Mouse (Mus musculus) thymus, adult 2 months (tissue): ENCODE results near the gene Kbtbd13. TPM values are rescaled to one million over a fixed set of nuclear protein-coding genes. Genes with fewer than 3 reads are reported as not detected.
A peak's percentile ranks its signal among the peaks of the same experiment; 100 is the strongest.
"Not testable (repeated sequence)": the region's sequence is repeated elsewhere in the genome, so short reads cannot be mapped to it uniquely, and the experiment has no call there.

Experiments used
- DNase-seq: peaks from one replicate; pipeline ENCODE4 v3.0.0; 2021
- H3K27ac ChIP-seq: fragments of 200-500 bp; 2 replicates; pipeline ENCODE4 v1.5.1; 2012; ENCODE audit warnings: low read length, control low read depth; ENCODE audit not compliant: control insufficient read depth, insufficient read depth
- H3K27me3 ChIP-seq: fragments of 200-500 bp; 2 replicates; pipeline ENCODE4 v1.6.1; 2012; ENCODE audit warnings: mild to moderate bottlenecking, low read length, moderate library complexity, mixed read lengths; ENCODE audit not compliant: control insufficient read depth, insufficient read depth
- H3K36me3 ChIP-seq: fragments of 200-500 bp; 2 replicates; pipeline ENCODE4 v1.6.1; 2012; ENCODE audit warnings: mild to moderate bottlenecking, low read length, moderate library complexity; ENCODE audit not compliant: control insufficient read depth, insufficient read depth
- H3K4me1 ChIP-seq: fragments of 200-500 bp; replicated peaks from 2 replicates; pipeline ENCODE4 v1.6.1; 2012; ENCODE audit warnings: low read length; ENCODE audit not compliant: control insufficient read depth, insufficient read depth
- H3K4me3 ChIP-seq: fragments of 200-500 bp; 2 replicates; pipeline ENCODE4 v1.5.1; 2012; ENCODE audit warnings: mild to moderate bottlenecking, low read length, control low read depth, moderate library complexity; ENCODE audit not compliant: control insufficient read depth, insufficient read depth
- CTCF ChIP-seq: fragments of 200-500 bp; IDR thresholded peaks from 2 replicates; pipeline ENCODE4 v1.5.1; 2012; ENCODE audit warnings: mild to moderate bottlenecking, control low read depth, low read length, moderate library complexity, borderline replicate concordance; ENCODE audit not compliant: control insufficient read depth, poor library complexity, insufficient read depth; ENCODE audit errors: extremely low read depth
- POLR2A ChIP-seq: fragments of 200-500 bp; IDR thresholded peaks from 2 replicates; pipeline ENCODE4 v1.6.1; 2012; ENCODE audit warnings: mild to moderate bottlenecking, low read length, control low read depth, moderate library complexity; ENCODE audit not compliant: control insufficient read depth, poor library complexity, insufficient read depth; ENCODE audit errors: extremely low read depth
- WGBS: fragments of 180-500 bp; shearing (Covaris S2); methylation state at CpG from one replicate; pipeline ENCODE4 v1.1.7; 2018; 5-methylcytosine and 5-hydroxymethylcytosine counted together
- polyA plus RNA-seq: library from polyadenylated mRNA; depleted of rRNA; stranded (reverse); fragments of >200 nt; gene quantifications from 2 replicates; pipeline ENCODE4 v1.2.3, GENCODE M21; 2012

Gene Kbtbd13
- polyA plus RNA-seq, 1 experiment: 0.43 TPM

GRCm38 (mm10) chr9:65356971-65357370, 34.5 kb downstream of the Kbtbd13 start:
- no peaks in the 10 kb centered on the region for H3K4me1 ChIP-seq
- H3K27ac ChIP-seq: no peak overlapping the region
- no peaks in the 10 kb centered on the region for H3K27me3 ChIP-seq
- peaks cover 55% of the 10 kb centered on the region for H3K36me3 ChIP-seq
- no peak for TF ChIP-seq CTCF
- no peak for TF ChIP-seq POLR2A
- WGBS: 95% methylated on average over 2 of the region's 2 CpGs
- no peak overlapping the region for H3K4me3 ChIP-seq
- DNase-seq: no peak

GRCm38 (mm10) chr9:65356561-65356960, 34.9 kb downstream of the Kbtbd13 start:
- TF ChIP-seq POLR2A: no peak
- no peak for TF ChIP-seq CTCF
- 98% methylated on average over 7 of the region's 7 CpGs for WGBS
- H3K36me3 ChIP-seq: peaks cover 55% of the 10 kb centered on the region
- no peak overlapping the region for H3K4me3 ChIP-seq
- DNase-seq: no peak
- H3K4me1 ChIP-seq: no peaks in the 10 kb centered on the region
- no peak overlapping the region for H3K27ac ChIP-seq
- H3K27me3 ChIP-seq: no peaks in the 10 kb centered on the region

- DNase-seq: no peak
- H3K4me3 ChIP-seq: no peak overlapping the region
- H3K27me3 ChIP-seq: no peaks in the 10 kb centered on the region
- no peak overlapping the region for H3K27ac ChIP-seq
- TF ChIP-seq POLR2A: no peak
- TF ChIP-seq CTCF: no peak
- 99% methylated on average over 5 of the region's 5 CpGs for WGBS
- peaks cover 27% of the 10 kb centered on the region for H3K36me3 ChIP-seq
- peaks cover 2% of the 10 kb centered on the region; the same call in 1 of the 2 replicates for H3K4me1 ChIP-seq
Observed at GRCm38 (mm10) chr9:65353251-65353650, 38.2 kb downstream of the Kbtbd13 start.

GRCm38 (mm10) chr9:65347112-65347850, 44.2 kb downstream of the Kbtbd13 start:
- TF ChIP-seq POLR2A (no peak), CTCF (no peak)
- Histone ChIP-seq H3K27ac (peak overlapping the region; percentile 18; the same call in 1 of the 2 replicates), H3K36me3 (no peaks in the 10 kb centered on the region), H3K27me3 (no peaks in the 10 kb centered on the region), H3K4me1 (peaks cover 4% of the 10 kb centered on the region; the same call in 1 of the 2 replicates), H3K4me3 (peak overlapping the region; percentile 98)
- WGBS: 37% methylated on average over 8 of the region's 8 CpGs
- DNase-seq: no peak

GRCm38 (mm10) chr9:65346476-65347111, 44.9 kb downstream of the Kbtbd13 start:
- TF ChIP-seq POLR2A (no peak), CTCF (no peak)
- peaks cover 4% of the 10 kb centered on the region; the same call in 1 of the 2 replicates for H3K4me1 ChIP-seq
- H3K36me3 ChIP-seq: no peaks in the 10 kb centered on the region
- peak overlapping the region; percentile 18; the same call in 1 of the 2 replicates for H3K27ac ChIP-seq
- DNase-seq: peak; percentile 45
- WGBS: 1% methylated on average over 76 of the region's 77 CpGs
- H3K4me3 ChIP-seq: peak overlapping the region; percentile 98
- no peaks in the 10 kb centered on the region for H3K27me3 ChIP-seq

GRCm38 (mm10) chr9:65345854-65346475, 45.5 kb downstream of the Kbtbd13 start, which contains the start of gene Pdcd7:
Gene Pdcd7, plus strand, starts transcription at chr9:65346104.
- under 1% methylated on average over 59 of the region's 59 CpGs for WGBS
- TF ChIP-seq CTCF (no peak), POLR2A (peak; percentile 59; the same call in 1 of the 2 replicates)
- Histone ChIP-seq H3K4me3 (peak within 1 kb of the TSS; percentile 98), H3K4me1 (peaks cover 4% of the 10 kb centered on the region; the same call in 1 of the 2 replicates), H3K27me3 (no peaks in the 10 kb centered on the region), H3K27ac (peak within 1 kb of the TSS; percentile 43; the same call in 1 of the 2 replicates), H3K36me3 (no peaks in the 10 kb centered on the region)
- peak; percentile 93 for DNase-seq

GRCm38 (mm10) chr9:65345439-65345838, 46.0 kb downstream of the Kbtbd13 start:
- H3K36me3 ChIP-seq, H3K4me1 ChIP-seq, H3K27me3 ChIP-seq, DNase-seq: not testable (repeated sequence)
- 78% methylated on average over 11 of the region's 11 CpGs for WGBS
- peak overlapping the region; percentile 18; the same call in 1 of the 2 replicates for H3K27ac ChIP-seq
- peak overlapping the region; percentile 98 for H3K4me3 ChIP-seq
